Mouse (Mus musculus): ENCODE measurements around the gene Tgfbr3l.

Tgfbr3l gene

GRCm38 (mm10) chr8:4259125-4259804 is 11.3 kb downstream of the Tgfbr3l start, which contains the start of gene Ctxn1:
Gene Ctxn1, minus strand, starts transcription at chr8:4259274.
- in situ Hi-C loops (cut with MboI; ENCODE audit: unreplicated experiment in 2 of 2), result loop anchor here (5.0 to 10.0 kb wide), 4 partner anchors 63 to 256 kb away; no protein-coding TSS in a partner anchor

- in situ Hi-C loops (cut with MboI; ENCODE audit: unreplicated experiment in 2 of 2), result loop anchor here (5.0 to 10.0 kb wide), 6 partner anchors 62 to 255 kb away; no protein-coding TSS in a partner anchor
Measured at GRCm38 (mm10) chr8:4259805-4260170, 11.8 kb downstream of the Tgfbr3l start.

- in situ Hi-C loops (cut with MboI; ENCODE audit: unreplicated experiment in 2 of 2), result loop anchor here (5.0 kb wide), 2 partner anchors 66 to 109 kb away; no protein-coding TSS in a partner anchor
Measured at GRCm38 (mm10) chr8:4263105-4263791, 15.2 kb downstream of the Tgfbr3l start.

GRCm38 (mm10) chr8:4265160-4265914 is 17.3 kb downstream of the Tgfbr3l start:
- in situ Hi-C loops (cut with MboI; ENCODE audit: unreplicated experiment in 2 of 2), result no loop called here

GRCm38 (mm10) chr8:4267627-4268026 is 19.6 kb downstream of the Tgfbr3l start:
- in situ Hi-C loops (cut with MboI; ENCODE audit: unreplicated experiment in 2 of 2), result no loop called here

GRCm38 (mm10) chr8:4269609-4270008 is 21.6 kb downstream of the Tgfbr3l start:
- in situ Hi-C loops (cut with MboI; ENCODE audit: unreplicated experiment in 2 of 2), result loop anchor here in 1 of 2 experiments (10.0 kb wide), 1 partner anchor 95 kb away; no protein-coding TSS in a partner anchor

- in situ Hi-C loops (cut with MboI; ENCODE audit: unreplicated experiment in 2 of 2), result loop anchor here in 1 of 2 experiments (10.0 kb wide), 1 partner anchor 89 kb away; no protein-coding TSS in a partner anchor
Measured at GRCm38 (mm10) chr8:4275275-4276110, 27.5 kb downstream of the Tgfbr3l start, which contains the start of gene Timm44. Gene Timm44, minus strand, starts transcription at chr8:4275913.

- in situ Hi-C loops (cut with MboI; ENCODE audit: unreplicated experiment in 2 of 2), result loop anchor here in 1 of 2 experiments (10.0 kb wide), 1 partner anchor 89 kb away; no protein-coding TSS in a partner anchor
Measured at GRCm38 (mm10) chr8:4276111-4276465, 28.1 kb downstream of the Tgfbr3l start.

- in situ Hi-C loops (cut with MboI; ENCODE audit: unreplicated experiment in 2 of 2), result no loop called here
Measured at GRCm38 (mm10) chr8:4292738-4293137, 44.7 kb downstream of the Tgfbr3l start.

GRCm38 (mm10) chr8:4297822-4298221 is 49.8 kb downstream of the Tgfbr3l start:
- in situ Hi-C loops (cut with MboI; ENCODE audit: unreplicated experiment in 2 of 2), result no loop called here

Measured in v-Abl transformed pro-B cells (cell line).